In the genomic region with DNA sequence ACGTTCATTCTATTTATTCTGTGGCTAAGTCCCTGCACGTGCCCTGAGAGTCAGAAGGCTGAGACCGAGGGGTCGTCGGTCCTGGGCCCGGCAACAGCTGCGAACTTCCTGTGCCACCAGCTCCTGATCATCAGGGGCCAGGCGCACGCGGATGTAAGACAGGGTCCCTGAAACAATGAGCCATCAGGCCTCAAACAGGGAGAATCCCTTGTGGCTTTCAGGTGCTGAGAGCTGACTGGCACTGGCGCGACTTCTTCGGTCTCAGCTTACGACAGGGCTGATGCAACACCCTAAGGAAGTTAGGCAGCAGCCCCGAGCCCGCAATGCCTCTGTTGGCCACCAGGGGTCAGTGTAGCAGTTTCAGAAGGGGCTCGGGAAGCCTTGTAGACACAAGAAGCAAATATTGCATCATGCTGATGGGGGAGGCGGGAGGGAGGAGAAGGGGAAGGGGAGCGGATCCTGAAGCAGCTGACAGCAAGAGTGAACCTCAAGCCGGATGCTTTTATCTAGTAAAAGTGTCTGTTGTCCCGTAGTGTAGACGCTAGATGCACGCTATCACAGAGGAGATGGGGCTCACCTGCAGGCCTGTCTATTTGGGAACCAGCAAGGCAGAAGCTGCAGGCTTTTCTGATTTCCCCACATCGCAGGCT, we compare ENCODE assay signal across 1 mouse cellular context.
TF ChIP-seq lines count a peak whose summit lies in the region.

No protein-coding gene starts in this region.

TF ChIP-seq in CH12.LX, 34 proteins besides CTCF, POLR2A, EP300 and RAD21 (continued from another document):
- TF ChIP-seq USF1 (IDR thresholded peaks at IDR 0.05; ENCODE audit: low read depth, low read length), result no peak
- peak; percentile 85 for TF ChIP-seq ZC3H11A (IDR thresholded peaks at IDR 0.05; ENCODE audit: low read depth, low read length)
- peak; percentile 60 for TF ChIP-seq NRF1 (IDR thresholded peaks at IDR 0.05; ENCODE audit: low read depth, low read length)
- TF ChIP-seq MXI1 (IDR thresholded peaks at IDR 0.05; ENCODE audit: low read depth, low read length), result peak; percentile 91
- peak; percentile 91; the same call in 1 of the 2 replicates for TF ChIP-seq E2F4 (IDR thresholded peaks at IDR 0.05; ENCODE audit: insufficient replicate concordance, low read depth, low read length)
- TF ChIP-seq JUN (IDR thresholded peaks at IDR 0.05; ENCODE audit: insufficient read depth, low read depth, low read length), result peak; percentile 68; the same call in 1 of the 2 replicates
- peak; percentile 91 for TF ChIP-seq MEF2A (IDR thresholded peaks at IDR 0.05; ENCODE audit: borderline replicate concordance, low read depth, low read length)
- no peak for TF ChIP-seq GABPA (IDR thresholded peaks at IDR 0.05; ENCODE audit: insufficient replicate concordance, low read depth, low read length)
- peak; percentile 93 for TF ChIP-seq MYC (IDR thresholded peaks at IDR 0.05; ENCODE audit: low read depth, low read length)
- TF ChIP-seq SMC3 (IDR thresholded peaks at IDR 0.05; ENCODE audit: low read depth, low read length), result peak; percentile 99
- TF ChIP-seq MAZ (IDR thresholded peaks at IDR 0.05; ENCODE audit: low read depth, low read length), result peak; percentile 100
- peak; percentile 95 for TF ChIP-seq BHLHE40 (IDR thresholded peaks at IDR 0.05; ENCODE audit: low read depth, low read length)
- peak; percentile 88 for TF ChIP-seq JUND (conservative IDR thresholded peaks at IDR 0.05; ENCODE audit: low read depth, low read length)
- TF ChIP-seq SIN3A (IDR thresholded peaks at IDR 0.05; ENCODE audit: low read length), result peak; percentile 96
- TF ChIP-seq CHD1 (IDR thresholded peaks at IDR 0.05; ENCODE audit: low read depth, low read length), result no peak
- TF ChIP-seq PAX5 (IDR thresholded peaks at IDR 0.05; ENCODE audit: low read length), result no peak
- TF ChIP-seq HCFC1 (IDR thresholded peaks at IDR 0.05; ENCODE audit: low read depth, low read length), result peak; percentile 74
- no peak for TF ChIP-seq POLR2AphosphoS2 (IDR thresholded peaks at IDR 0.05; ENCODE audit: low read depth, low read length)
- TF ChIP-seq KAT2A (IDR thresholded peaks at IDR 0.05; ENCODE audit: insufficient replicate concordance, low read length), result peak; percentile 95
- TF ChIP-seq RCOR1 (conservative IDR thresholded peaks at IDR 0.05; ENCODE audit: low read depth, low read length), result peak; percentile 93
- TF ChIP-seq NELFE (IDR thresholded peaks at IDR 0.05; ENCODE audit: low read depth, low read length), result peak; percentile 84
- peak; percentile 90 for TF ChIP-seq CHD2 (IDR thresholded peaks at IDR 0.05; ENCODE audit: low read length)
